Mouse (Mus musculus): ENCODE data around the gene Gm34653. TPM values are rescaled to one million over a fixed set of nuclear protein-coding genes. Genes with fewer than 3 reads are reported as not detected.
"Not testable (repeated sequence)": the region's sequence is repeated elsewhere in the genome, so short reads cannot be mapped to it uniquely, and the experiment has no call there.

Gene Gm34653
- polyA plus RNA-seq, 1 experiment = not detected

GRCm38 (mm10) chr2:34800371-34800770, 32.4 kb upstream of the Gm34653 start:
- no peak overlapping the region for H3K4me3 ChIP-seq (replicated peaks; ENCODE audit: control insufficient read depth, low read depth, low read length)
- H3K27ac ChIP-seq (ENCODE audit: control insufficient read depth, insufficient read depth, low read depth, low read length, poor library complexity) = no peak overlapping the region; the same call in 1 of the 2 replicates
- H3K4me1 ChIP-seq (ENCODE audit: control insufficient read depth, insufficient read depth, low read length) = no peaks in the 10 kb centered on the region; the same call in 1 of the 2 replicates
- no peak for TF ChIP-seq CTCF (IDR thresholded peaks at IDR 0.05; ENCODE audit: control insufficient read depth, insufficient read depth, low read length)
- TF ChIP-seq POLR2A (IDR thresholded peaks at IDR 0.05; ENCODE audit: borderline replicate concordance, control insufficient read depth, low read depth, low read length) = no peak
- 35% methylated on average over 7 of the region's 7 CpGs for WGBS

GRCm38 (mm10) chr2:34801516-34802482, 31.0 kb upstream of the Gm34653 start:
- WGBS = 8% methylated on average over 39 of the region's 39 CpGs
- peak overlapping the region; percentile 94 for H3K27ac ChIP-seq (ENCODE audit: control insufficient read depth, insufficient read depth, low read depth, low read length, poor library complexity)
- TF ChIP-seq CTCF (IDR thresholded peaks at IDR 0.05; ENCODE audit: control insufficient read depth, insufficient read depth, low read length) (no peak), POLR2A (IDR thresholded peaks at IDR 0.05; ENCODE audit: borderline replicate concordance, control insufficient read depth, low read depth, low read length) (peak; percentile 95)
- H3K4me3 ChIP-seq (replicated peaks; ENCODE audit: control insufficient read depth, low read depth, low read length) = peak overlapping the region; percentile 91
- no peaks in the 10 kb centered on the region; the same call in none of the 2 replicates for H3K4me1 ChIP-seq (ENCODE audit: control insufficient read depth, insufficient read depth, low read length)

DNA sequence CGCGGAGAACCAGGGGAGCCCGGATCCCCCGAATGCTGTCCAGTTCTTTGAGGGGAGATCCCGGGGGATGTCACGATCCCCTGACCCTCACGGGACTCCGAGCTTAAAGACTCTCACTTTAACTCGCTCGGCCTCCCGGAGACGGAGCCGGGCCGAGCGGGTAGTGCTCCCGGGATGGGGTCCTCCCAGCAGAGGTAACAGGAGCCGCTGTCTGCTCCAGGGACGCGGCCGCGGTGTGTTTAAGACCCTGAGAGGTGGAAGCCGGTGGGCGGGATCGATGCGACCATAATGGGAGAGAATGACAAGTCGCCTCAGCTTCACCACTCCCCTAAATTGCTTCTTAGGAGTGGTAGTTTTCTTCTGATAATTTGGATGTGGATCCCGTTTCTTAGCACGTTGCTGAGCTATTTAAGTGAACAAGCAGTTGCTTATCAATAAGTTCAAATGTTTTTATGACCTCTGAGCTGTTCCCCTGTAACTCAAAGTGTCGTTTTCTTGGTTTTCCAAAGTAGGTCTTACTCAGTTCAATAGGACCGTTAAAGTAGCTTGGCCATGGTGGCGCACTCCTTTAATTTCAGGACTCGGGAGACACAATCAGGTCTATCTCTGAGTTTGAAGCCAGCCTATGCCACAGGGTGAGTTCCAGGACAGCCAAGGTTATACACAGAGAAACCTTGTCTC, 30.1 kb upstream of the Gm34653 start:
- Histone ChIP-seq H3K27ac (ENCODE audit: control insufficient read depth, insufficient read depth, low read depth, low read length, poor library complexity) (peak overlapping the region; percentile 94), H3K4me3 (replicated peaks; ENCODE audit: control insufficient read depth, low read depth, low read length) (peak overlapping the region; percentile 91)
- under 1% methylated on average over 32 of the region's 32 CpGs for WGBS
- not testable (repeated sequence) for H3K4me1 ChIP-seq (ENCODE audit: control insufficient read depth, insufficient read depth, low read length)

- WGBS = 70% methylated on average over 3 of the region's 3 CpGs
- TF ChIP-seq CTCF (IDR thresholded peaks at IDR 0.05; ENCODE audit: control insufficient read depth, insufficient read depth, low read length) (no peak), POLR2A (IDR thresholded peaks at IDR 0.05; ENCODE audit: borderline replicate concordance, control insufficient read depth, low read depth, low read length) (no peak)
- Histone ChIP-seq H3K4me1 (ENCODE audit: control insufficient read depth, insufficient read depth, low read length) (no peaks in the 10 kb centered on the region; the same call in none of the 2 replicates), H3K4me3 (replicated peaks; ENCODE audit: control insufficient read depth, low read depth, low read length) (no peak overlapping the region), H3K27ac (ENCODE audit: control insufficient read depth, insufficient read depth, low read depth, low read length, poor library complexity) (no peak overlapping the region)
These were observed 29.1 kb upstream of the Gm34653 start for GRCm38 (mm10) chr2:34803746-34804145.

- Histone ChIP-seq H3K4me1 (ENCODE audit: control insufficient read depth, insufficient read depth, low read length) (no peaks in the 10 kb centered on the region; the same call in none of the 2 replicates), H3K27ac (ENCODE audit: control insufficient read depth, insufficient read depth, low read depth, low read length, poor library complexity) (no peak overlapping the region; the same call in 1 of the 2 replicates), H3K4me3 (replicated peaks; ENCODE audit: control insufficient read depth, low read depth, low read length) (no peak overlapping the region)
- no peak for TF ChIP-seq POLR2A (IDR thresholded peaks at IDR 0.05; ENCODE audit: borderline replicate concordance, control insufficient read depth, low read depth, low read length)
- no peak for TF ChIP-seq CTCF (IDR thresholded peaks at IDR 0.05; ENCODE audit: control insufficient read depth, insufficient read depth, low read length)
- WGBS = 85% methylated on average over 2 of the region's 2 CpGs
These were observed 28.6 kb upstream of the Gm34653 start for GRCm38 (mm10) chr2:34804172-34804571.

GRCm38 (mm10) chr2:34804815-34805214, 28.0 kb upstream of the Gm34653 start:
- Histone ChIP-seq H3K4me1 (ENCODE audit: control insufficient read depth, insufficient read depth, low read length) (no peaks in the 10 kb centered on the region; the same call in none of the 2 replicates), H3K4me3 (replicated peaks; ENCODE audit: control insufficient read depth, low read depth, low read length) (no peak overlapping the region), H3K27ac (ENCODE audit: control insufficient read depth, insufficient read depth, low read depth, low read length, poor library complexity) (no peak overlapping the region)
- TF ChIP-seq CTCF (IDR thresholded peaks at IDR 0.05; ENCODE audit: control insufficient read depth, insufficient read depth, low read length) (no peak), POLR2A (IDR thresholded peaks at IDR 0.05; ENCODE audit: borderline replicate concordance, control insufficient read depth, low read depth, low read length) (no peak)
- WGBS = 46% methylated on average over 1 of the region's 1 CpGs

- no peaks in the 10 kb centered on the region; the same call in none of the 2 replicates for H3K4me1 ChIP-seq (ENCODE audit: control insufficient read depth, insufficient read depth, low read length)
- peak overlapping the region; percentile 55 for H3K27ac ChIP-seq (ENCODE audit: control insufficient read depth, insufficient read depth, low read depth, low read length, poor library complexity)
- H3K4me3 ChIP-seq (replicated peaks; ENCODE audit: control insufficient read depth, low read depth, low read length) = no peak overlapping the region
- no peak for TF ChIP-seq CTCF (IDR thresholded peaks at IDR 0.05; ENCODE audit: control insufficient read depth, insufficient read depth, low read length)
- TF ChIP-seq POLR2A (IDR thresholded peaks at IDR 0.05; ENCODE audit: borderline replicate concordance, control insufficient read depth, low read depth, low read length) = no peak
- 79% methylated on average over 10 of the region's 10 CpGs for WGBS
These were observed 27.4 kb upstream of the Gm34653 start for GRCm38 (mm10) chr2:34805364-34805950.

DNA sequence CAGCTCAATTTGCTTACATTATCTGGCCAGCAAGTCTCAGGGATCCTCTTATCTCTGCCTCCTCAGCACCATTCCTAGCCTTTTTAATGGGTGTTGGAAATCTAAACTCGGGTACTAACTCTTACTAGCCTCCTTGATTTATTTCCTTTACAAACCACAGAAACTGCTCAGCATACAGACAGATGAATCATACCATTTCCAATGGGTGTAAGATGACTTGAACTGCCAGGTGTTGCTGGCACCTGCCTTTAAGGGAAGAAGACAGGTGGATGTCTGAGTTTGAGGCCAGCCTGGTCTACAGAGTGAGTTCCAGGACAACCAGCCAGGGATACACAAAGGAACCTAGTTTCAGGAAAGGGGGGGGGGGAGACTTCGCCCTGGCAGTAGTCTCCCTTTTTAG, 24.8 kb upstream of the Gm34653 start:
- 39% methylated on average over 2 of the region's 2 CpGs for WGBS
- H3K27ac ChIP-seq (ENCODE audit: control insufficient read depth, insufficient read depth, low read depth, low read length, poor library complexity) = no peak overlapping the region
- no peak overlapping the region for H3K4me3 ChIP-seq (replicated peaks; ENCODE audit: control insufficient read depth, low read depth, low read length)
- H3K4me1 ChIP-seq (ENCODE audit: control insufficient read depth, insufficient read depth, low read length) = no peaks in the 10 kb centered on the region; the same call in none of the 2 replicates
- no peak for TF ChIP-seq POLR2A (IDR thresholded peaks at IDR 0.05; ENCODE audit: borderline replicate concordance, control insufficient read depth, low read depth, low read length)
- TF ChIP-seq CTCF (IDR thresholded peaks at IDR 0.05; ENCODE audit: control insufficient read depth, insufficient read depth, low read length) = no peak
